Mouse (Mus musculus): ENCODE results near the gene Pde4d. TPM values are rescaled to one million over a fixed set of nuclear protein-coding genes. Genes with fewer than 3 reads are reported as not detected.

Gene Pde4d
- polyA plus RNA-seq, 1 experiment from 2014 or later = 19.1 TPM

GRCm38 (mm10) chr13:109722237-109723119, 1272.7 kb downstream of the Pde4d start:
- Histone ChIP-seq H3K36me3 (no peaks in the 10 kb centered on the region), H3K4me3 (replicated peaks) (no peak overlapping the region), H3K9ac (no peak overlapping the region), H3K9me3 (replicated peaks) (no peaks in the 10 kb centered on the region), H3K4me1 (no peaks in the 10 kb centered on the region), H3K27me3 (no peaks in the 10 kb centered on the region), H3K4me2 (replicated peaks) (no peak overlapping the region), H3K27ac (replicated peaks) (no peak overlapping the region)
- ATAC-seq (ENCODE audit: insufficient number of reproducible peaks, low FRiP score, low TSS enrichment, low read depth) = peak; percentile 51; the same call in 1 of the 2 replicates
- WGBS = 65% methylated on average over 6 of the region's 6 CpGs

DNA sequence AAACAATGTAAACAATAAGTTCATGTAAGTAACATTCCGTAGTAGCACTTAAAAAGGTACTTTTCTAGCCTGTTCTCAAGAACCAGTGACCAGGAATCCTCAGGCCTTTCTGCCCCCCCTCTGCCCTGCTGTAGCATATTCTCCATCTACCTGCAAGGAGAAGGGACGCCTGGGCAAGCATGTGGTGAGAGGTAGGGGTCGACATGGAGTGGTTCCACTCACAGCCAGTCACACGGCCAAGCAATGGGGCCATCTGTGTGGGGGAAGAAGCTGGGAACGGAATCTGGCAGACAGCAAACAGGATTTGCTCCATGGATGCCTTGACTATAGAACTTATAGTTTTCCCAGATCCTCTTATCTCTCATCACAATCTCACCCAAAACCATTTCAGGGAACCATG, 1277.6 kb downstream of the Pde4d start:
- Histone ChIP-seq H3K9ac (no peak overlapping the region), H3K36me3 (no peaks in the 10 kb centered on the region), H3K4me1 (no peaks in the 10 kb centered on the region), H3K4me2 (replicated peaks) (no peak overlapping the region), H3K27me3 (no peaks in the 10 kb centered on the region), H3K27ac (replicated peaks) (no peak overlapping the region), H3K9me3 (replicated peaks) (no peaks in the 10 kb centered on the region), H3K4me3 (replicated peaks) (no peak overlapping the region)
- ATAC-seq (ENCODE audit: insufficient number of reproducible peaks, low FRiP score, low TSS enrichment, low read depth) = no peak
- WGBS = 77% methylated on average over 5 of the region's 5 CpGs

DNA sequence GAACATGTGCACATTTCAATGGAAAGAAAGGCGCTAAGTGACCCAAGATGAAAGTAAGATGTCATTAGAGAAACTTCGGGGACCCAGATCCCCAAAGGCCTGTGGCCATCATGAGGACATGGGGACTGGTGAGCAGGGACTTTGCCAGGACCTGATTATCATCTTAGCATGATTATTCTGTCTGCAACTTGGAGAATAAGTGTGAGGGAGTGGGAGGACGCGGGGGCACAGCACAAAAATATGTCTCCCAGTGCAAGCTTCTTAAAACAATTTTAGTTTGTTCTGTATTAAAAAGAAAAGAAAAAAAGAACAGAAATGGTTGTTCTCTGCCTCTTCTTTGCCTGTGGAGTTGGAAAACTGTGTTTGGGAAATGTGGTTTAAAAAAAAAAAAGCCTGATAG, 1279.9 kb downstream of the Pde4d start:
- Histone ChIP-seq H3K27ac (replicated peaks) (no peak overlapping the region), H3K4me2 (replicated peaks) (no peak overlapping the region), H3K9ac (no peak overlapping the region), H3K9me3 (replicated peaks) (no peaks in the 10 kb centered on the region), H3K4me1 (no peaks in the 10 kb centered on the region), H3K27me3 (no peaks in the 10 kb centered on the region), H3K4me3 (replicated peaks) (no peak overlapping the region), H3K36me3 (no peaks in the 10 kb centered on the region)
- ATAC-seq (ENCODE audit: insufficient number of reproducible peaks, low FRiP score, low TSS enrichment, low read depth) = no peak
- 84% methylated on average over 4 of the region's 4 CpGs for WGBS

DNA sequence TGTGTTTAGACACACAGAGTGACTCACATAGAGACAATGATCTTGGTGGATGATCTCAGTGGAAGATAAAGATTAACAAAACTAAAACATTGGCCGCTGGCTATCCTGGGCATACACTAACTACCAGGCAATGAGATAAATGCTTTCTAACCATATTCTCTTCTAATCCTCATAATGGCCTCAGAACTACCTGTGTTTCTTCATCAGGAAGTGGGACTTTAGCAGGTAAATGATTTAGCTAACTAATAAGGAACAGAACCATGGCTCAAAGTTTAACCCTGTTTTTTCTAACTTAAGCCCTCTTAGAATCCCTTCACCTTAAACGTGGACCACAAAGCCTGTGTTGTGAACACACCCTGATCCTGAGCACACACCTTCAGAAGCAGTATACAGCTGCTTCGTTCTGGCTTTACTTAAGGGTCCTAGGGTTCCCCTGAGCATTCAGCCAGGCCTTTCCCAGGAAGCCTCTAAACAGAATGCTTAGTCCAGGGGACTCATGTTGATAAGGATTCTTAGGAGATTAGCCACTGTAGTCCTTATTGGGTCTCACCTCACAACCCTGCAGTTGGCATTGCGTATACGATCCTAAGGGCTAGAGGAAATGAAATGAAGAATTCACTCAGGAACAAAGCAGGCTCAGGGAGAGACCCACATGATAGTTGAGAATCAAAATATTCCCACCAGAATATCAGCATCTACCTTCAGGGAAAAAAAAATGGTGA, 1283.1 kb downstream of the Pde4d start:
- Histone ChIP-seq H3K27me3 (no peaks in the 10 kb centered on the region), H3K4me1 (no peaks in the 10 kb centered on the region), H3K9me3 (replicated peaks) (no peaks in the 10 kb centered on the region), H3K4me2 (replicated peaks) (no peak overlapping the region), H3K4me3 (replicated peaks) (no peak overlapping the region), H3K9ac (no peak overlapping the region), H3K36me3 (no peaks in the 10 kb centered on the region), H3K27ac (replicated peaks) (no peak overlapping the region)
- WGBS = 76% methylated on average over 5 of the region's 5 CpGs
- ATAC-seq (ENCODE audit: insufficient number of reproducible peaks, low FRiP score, low TSS enrichment, low read depth) = no peak

- Histone ChIP-seq H3K4me1 (no peaks in the 10 kb centered on the region), H3K4me3 (replicated peaks) (no peak overlapping the region), H3K36me3 (no peaks in the 10 kb centered on the region), H3K9ac (no peak overlapping the region), H3K4me2 (replicated peaks) (no peak overlapping the region), H3K9me3 (replicated peaks) (no peaks in the 10 kb centered on the region), H3K27me3 (no peaks in the 10 kb centered on the region), H3K27ac (replicated peaks) (no peak overlapping the region)
- WGBS = 27% methylated on average over 8 of the region's 8 CpGs
- no peak for ATAC-seq (ENCODE audit: insufficient number of reproducible peaks, low FRiP score, low TSS enrichment, low read depth)
These were observed 1286.7 kb downstream of the Pde4d start for GRCm38 (mm10) chr13:109736290-109737078.

DNA sequence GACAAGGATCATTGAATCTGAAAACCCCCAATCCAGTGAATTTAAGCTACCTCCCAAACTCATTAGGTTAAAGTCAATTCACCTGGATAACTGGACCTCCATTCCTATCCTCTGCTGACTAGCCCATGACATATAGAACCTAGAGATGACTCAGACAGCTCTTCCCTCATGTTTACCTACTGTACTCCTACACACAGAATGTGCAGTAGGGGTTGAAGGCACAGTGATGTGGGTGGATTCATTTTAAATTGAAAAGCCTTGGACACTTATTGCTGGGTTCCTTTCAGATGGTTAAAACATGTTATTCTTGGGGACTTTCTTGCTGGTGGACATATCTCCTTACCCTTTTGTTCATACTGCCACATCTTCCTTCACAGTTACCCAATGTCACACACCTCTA, 1296.7 kb downstream of the Pde4d start:
- Histone ChIP-seq H3K27ac (replicated peaks) (no peak overlapping the region), H3K36me3 (no peaks in the 10 kb centered on the region)
- no peak for ATAC-seq (ENCODE audit: insufficient number of reproducible peaks, low FRiP score, low TSS enrichment, low read depth)

GRCm38 (mm10) chr13:109752236-109752863, 1302.6 kb downstream of the Pde4d start:
- no peaks in the 10 kb centered on the region for H3K27me3 ChIP-seq
- H3K36me3 ChIP-seq = no peaks in the 10 kb centered on the region
- H3K9me3 ChIP-seq (replicated peaks) = no peaks in the 10 kb centered on the region
- no peak for ATAC-seq (ENCODE audit: insufficient number of reproducible peaks, low FRiP score, low TSS enrichment, low read depth)
- H3K9ac ChIP-seq = no peak overlapping the region
- 40% methylated on average over 8 of the region's 8 CpGs for WGBS
- H3K4me1 ChIP-seq = no peaks in the 10 kb centered on the region
- no peak overlapping the region for H3K4me3 ChIP-seq (replicated peaks)
- H3K4me2 ChIP-seq (replicated peaks) = no peak overlapping the region
- H3K27ac ChIP-seq (replicated peaks) = no peak overlapping the region

More for the DNA sequence above, 1296.7 kb downstream of the Pde4d start:
- no peak overlapping the region for H3K4me3 ChIP-seq (replicated peaks)
- H3K9ac ChIP-seq = no peak overlapping the region
- no peaks in the 10 kb centered on the region for H3K4me1 ChIP-seq
- H3K9me3 ChIP-seq (replicated peaks) = no peaks in the 10 kb centered on the region
- no peaks in the 10 kb centered on the region for H3K27me3 ChIP-seq
- no peak overlapping the region for H3K4me2 ChIP-seq (replicated peaks)

DNA sequence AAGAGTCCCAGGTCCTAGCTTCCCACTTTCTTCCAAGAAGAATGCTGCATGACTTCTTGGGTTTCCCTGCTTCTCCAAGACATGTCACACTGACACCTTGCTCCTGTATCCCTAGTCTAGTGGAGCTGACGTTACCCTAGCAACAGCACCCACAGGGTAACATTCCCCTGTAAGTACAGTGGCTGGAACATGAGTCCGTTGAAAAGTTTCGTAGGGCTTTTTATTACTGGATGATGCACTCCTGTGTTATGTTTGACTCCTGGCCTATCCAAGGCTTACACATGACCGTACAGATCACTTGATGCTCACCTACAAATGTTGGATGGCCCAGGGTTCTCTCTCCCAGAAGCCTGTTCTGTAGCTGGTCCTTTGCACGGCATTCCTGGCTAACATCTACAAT, 1307.1 kb downstream of the Pde4d start:
- no peak overlapping the region for H3K9ac ChIP-seq
- WGBS = 84% methylated on average over 5 of the region's 5 CpGs
- H3K9me3 ChIP-seq (replicated peaks) = no peaks in the 10 kb centered on the region
- H3K27ac ChIP-seq (replicated peaks) = no peak overlapping the region
- ATAC-seq (ENCODE audit: insufficient number of reproducible peaks, low FRiP score, low TSS enrichment, low read depth) = no peak
- no peak overlapping the region for H3K4me2 ChIP-seq (replicated peaks)
- no peak overlapping the region for H3K4me3 ChIP-seq (replicated peaks)
- H3K27me3 ChIP-seq = no peaks in the 10 kb centered on the region
- no peaks in the 10 kb centered on the region for H3K36me3 ChIP-seq
- H3K4me1 ChIP-seq = no peaks in the 10 kb centered on the region

DNA sequence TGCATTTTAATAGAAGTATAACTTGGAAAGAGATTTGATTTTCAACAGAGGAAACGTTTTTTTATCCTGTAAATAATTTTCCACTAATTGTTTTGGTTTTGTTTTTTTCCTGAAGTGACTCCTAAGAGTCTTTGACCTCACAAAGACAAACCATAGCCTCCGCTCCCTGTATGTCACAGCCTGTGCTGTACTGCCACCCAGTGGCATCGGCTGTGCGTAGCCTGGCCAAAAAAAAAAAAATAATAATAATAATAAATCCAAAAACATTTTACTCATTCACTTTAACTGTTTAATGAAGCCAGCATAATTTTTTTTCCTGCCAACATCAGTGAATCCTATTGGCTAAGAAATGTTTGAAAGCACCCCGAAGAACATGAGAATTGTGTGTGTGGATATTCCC, 1309.5 kb downstream of the Pde4d start:
- no peaks in the 10 kb centered on the region for H3K4me1 ChIP-seq
- no peak overlapping the region for H3K4me2 ChIP-seq (replicated peaks)
- WGBS = 42% methylated on average over 5 of the region's 5 CpGs
- no peak overlapping the region for H3K9ac ChIP-seq
- H3K27me3 ChIP-seq = no peaks in the 10 kb centered on the region
- H3K36me3 ChIP-seq = no peaks in the 10 kb centered on the region
- no peaks in the 10 kb centered on the region for H3K9me3 ChIP-seq (replicated peaks)
- H3K27ac ChIP-seq (replicated peaks) = no peak overlapping the region
- no peak overlapping the region for H3K4me3 ChIP-seq (replicated peaks)
- ATAC-seq (ENCODE audit: insufficient number of reproducible peaks, low FRiP score, low TSS enrichment, low read depth) = no peak

DNA sequence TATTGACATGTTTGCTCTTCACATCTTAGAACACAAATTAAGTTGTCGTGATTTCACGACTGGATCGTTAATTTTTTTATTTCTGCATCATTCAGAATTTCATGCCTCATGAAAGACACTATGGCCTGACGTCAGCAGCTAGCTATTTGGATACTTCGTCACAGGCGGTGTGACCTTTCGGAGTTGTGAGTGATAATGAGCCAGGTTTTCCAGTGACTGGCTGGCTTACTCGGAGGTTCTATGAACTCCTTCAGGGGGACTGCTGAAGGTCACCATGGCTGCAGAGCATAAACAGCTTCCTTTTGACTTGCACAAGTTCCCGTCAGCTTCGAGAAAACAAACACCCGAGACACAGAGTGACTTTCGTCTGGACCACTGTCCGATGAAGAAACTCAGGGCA, 1311.3 kb downstream of the Pde4d start:
- no peaks in the 10 kb centered on the region for H3K4me1 ChIP-seq
- H3K4me2 ChIP-seq (replicated peaks) = no peak overlapping the region
- H3K36me3 ChIP-seq = no peaks in the 10 kb centered on the region
- no peaks in the 10 kb centered on the region for H3K9me3 ChIP-seq (replicated peaks)
- no peak overlapping the region for H3K27ac ChIP-seq (replicated peaks)
- no peak for ATAC-seq (ENCODE audit: insufficient number of reproducible peaks, low FRiP score, low TSS enrichment, low read depth)
- H3K9ac ChIP-seq = no peak overlapping the region
- 72% methylated on average over 13 of the region's 13 CpGs for WGBS
- no peaks in the 10 kb centered on the region for H3K27me3 ChIP-seq
- no peak overlapping the region for H3K4me3 ChIP-seq (replicated peaks)

DNA sequence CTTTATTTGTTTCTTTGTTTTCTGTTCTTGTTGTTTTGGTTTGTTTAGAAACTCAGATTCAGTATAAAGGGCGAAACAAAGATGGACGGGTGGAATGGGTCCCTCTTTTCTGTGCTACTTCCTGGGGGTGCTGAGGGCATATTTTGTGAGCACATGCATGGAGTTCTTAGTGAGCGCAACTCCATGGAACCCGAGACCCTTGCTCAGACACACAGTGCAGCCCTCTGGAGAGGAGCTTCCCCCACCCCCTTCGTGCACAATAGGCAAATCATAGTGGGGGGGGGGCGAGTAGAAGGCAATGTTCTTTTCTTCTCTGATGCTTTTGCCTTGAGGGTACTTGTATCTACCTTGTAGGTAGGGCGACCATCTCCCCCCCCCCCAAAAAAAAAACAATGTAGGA, 1325.0 kb downstream of the Pde4d start:
- Histone ChIP-seq H3K4me3 (replicated peaks) (no peak overlapping the region), H3K27me3 (no peaks in the 10 kb centered on the region), H3K9ac (no peak overlapping the region), H3K27ac (replicated peaks) (no peak overlapping the region), H3K36me3 (no peaks in the 10 kb centered on the region), H3K4me1 (peaks cover 10% of the 10 kb centered on the region), H3K9me3 (replicated peaks) (no peaks in the 10 kb centered on the region), H3K4me2 (replicated peaks) (no peak overlapping the region)
- ATAC-seq (ENCODE audit: insufficient number of reproducible peaks, low FRiP score, low TSS enrichment, low read depth) = no peak
- 52% methylated on average over 7 of the region's 7 CpGs for WGBS

Measured in embryonic facial prominence, embryonic 15.5 days (tissue).